Mouse (Mus musculus): Measurements from ENCODE around the gene Gucy1b2.

Gene Gucy1b2

DNA sequence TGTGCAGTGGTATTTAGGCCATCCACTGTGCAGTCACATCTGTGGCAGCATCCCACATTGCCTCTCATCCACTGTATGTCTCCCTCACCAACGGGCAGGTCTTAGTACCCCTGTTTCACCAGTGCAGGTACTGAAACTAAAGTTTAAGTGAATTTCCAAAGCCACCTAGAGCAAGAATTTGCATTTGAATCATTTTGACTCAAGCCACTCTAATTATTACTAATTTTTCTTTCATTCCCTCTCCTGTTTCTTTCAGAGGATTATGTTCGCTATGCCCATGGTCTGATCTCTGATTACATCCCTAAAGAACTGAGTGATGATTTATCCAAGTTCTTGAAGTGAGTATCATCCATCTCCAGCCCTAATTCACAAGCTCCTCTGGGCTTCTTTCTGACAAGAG is 92.3 kb downstream of the Gucy1b2 start:
- no peak for DNase-seq (ENCODE audit: low spot score)

DNA sequence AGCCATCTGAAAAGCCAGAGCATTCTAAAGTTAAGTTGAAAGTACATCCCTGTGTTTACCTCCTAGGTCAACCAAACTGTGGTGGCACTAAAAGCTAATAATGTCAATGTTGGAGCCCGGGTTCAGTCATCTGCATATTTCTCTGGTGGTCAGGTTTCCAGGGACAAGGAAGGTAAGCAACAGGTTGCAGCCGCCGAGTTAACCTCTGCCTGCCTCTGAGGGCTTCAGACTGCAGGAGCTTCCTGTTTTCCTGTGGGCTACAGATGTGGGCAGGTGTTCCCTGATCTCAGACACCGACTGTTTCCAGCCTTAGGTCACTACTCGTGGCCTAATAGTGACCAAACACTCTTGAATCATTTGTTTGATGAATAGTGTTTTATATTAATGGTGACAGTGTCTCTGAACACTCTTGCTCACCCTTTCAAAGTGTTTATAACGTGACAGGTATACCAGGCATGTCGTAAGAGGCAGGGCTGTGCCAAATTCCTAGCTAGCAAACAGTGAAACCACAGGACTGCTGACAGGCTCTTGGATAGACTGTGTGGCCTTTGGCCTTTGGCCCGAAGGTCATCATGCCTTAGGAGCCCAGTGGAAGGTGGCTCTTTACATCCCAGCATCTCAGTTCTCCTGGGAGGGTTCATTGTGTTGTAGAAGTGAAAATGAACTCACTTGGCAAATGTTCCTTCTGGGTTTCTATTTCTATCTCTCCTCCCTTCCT is 94.7 kb downstream of the Gucy1b2 start:
- no peak for DNase-seq (ENCODE audit: low spot score)

DNA sequence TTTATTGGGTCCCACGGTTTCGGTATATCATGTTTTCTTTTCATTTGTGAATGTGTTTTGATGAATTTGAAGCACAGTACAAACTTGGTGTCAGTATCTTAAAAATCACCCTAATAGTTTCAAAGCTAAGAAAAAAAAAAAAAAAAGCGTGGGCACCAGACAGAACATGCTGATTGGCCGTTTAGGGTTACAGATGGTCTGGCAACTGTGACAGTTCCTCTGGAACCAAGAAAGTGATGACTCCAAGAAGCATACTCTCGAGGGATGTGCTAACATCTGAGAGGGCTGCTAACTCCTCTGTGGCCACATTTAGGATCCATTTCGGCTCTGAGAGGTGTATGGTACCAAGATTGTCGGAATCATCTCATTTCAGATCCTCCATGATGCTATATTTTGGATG is 100.9 kb downstream of the Gucy1b2 start:
- no peak for DNase-seq (ENCODE audit: low spot score)

DNA sequence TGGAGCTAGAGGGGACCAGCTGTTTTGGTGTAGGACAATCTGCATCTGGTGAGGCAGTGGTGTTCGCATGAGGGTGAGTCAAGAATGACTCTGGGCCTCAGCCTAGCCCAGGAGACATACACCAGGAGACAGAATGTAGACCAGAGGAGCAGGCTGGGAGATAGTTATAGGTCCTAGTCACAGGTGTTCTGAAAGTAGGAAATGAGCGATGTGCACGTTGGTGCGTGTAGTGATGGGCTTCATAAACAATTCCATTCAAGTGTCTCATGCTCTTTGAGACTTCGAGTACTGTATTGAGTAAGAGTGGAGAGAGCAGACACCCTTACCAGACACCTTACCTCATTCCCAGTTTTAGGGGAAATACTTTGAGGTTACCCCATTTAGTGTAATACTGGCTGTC is 102.3 kb downstream of the Gucy1b2 start:
- DNase-seq (ENCODE audit: low spot score), result no peak

DNA sequence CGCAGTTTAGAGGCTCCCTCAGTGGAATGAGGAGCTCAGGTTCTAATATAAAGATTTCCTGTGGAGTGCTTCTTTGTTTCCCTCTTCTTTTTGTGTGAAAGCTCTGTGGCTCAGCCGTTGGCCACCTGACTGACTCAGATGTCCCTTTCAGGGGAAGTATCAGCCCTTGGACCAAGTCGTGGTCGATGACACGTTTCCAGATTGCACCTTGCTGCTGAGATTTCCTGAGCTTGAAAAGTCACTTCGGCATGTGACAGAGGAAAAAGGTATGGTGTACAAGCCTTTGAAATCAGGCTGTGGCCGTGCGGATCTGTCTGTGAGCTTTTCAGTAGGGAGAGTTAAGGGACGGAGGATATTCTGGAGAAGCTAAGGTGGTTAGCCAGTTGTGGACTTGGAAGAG is 102.7 kb downstream of the Gucy1b2 start:
- no peak for DNase-seq (ENCODE audit: low spot score)

DNA sequence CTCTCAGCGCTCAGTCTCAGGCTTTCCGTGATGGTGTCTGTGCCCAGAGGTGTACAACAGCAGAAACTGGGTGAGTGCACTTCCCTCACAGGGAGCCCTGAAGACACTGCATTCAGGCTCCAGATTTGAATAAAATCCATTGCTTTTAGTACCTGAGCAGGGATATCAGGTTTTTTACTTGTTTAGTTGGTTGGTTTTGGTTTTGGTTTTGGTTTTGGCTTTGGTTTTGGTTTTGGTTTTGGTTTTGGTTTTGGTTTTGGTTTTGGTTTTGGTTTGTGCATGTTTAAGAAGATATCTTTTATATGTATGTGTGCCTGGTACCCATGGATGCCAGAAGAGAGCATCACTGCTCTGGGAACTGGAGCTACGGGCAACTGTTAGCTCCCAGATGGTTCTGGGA is 105.2 kb downstream of the Gucy1b2 start:
- no peak for DNase-seq (ENCODE audit: low spot score)

DNA sequence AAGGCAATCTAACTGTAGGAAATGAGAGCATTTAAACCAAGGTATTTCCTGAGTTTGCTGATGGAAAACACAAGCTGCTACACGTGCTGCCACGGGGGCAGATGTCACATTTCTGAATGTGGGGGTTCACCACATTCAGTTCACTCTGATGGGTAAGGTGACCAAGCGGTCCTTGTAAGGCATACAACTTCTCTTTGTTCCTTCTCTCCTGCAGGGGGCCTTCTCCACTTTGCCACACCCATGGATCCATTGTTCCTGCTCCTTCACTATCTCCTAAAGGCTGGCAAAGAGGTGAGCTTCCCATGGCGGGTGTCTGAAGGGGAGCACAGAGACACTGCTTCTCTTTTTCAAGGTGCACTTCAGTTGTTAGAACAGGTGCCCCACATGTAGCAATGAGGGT is 105.9 kb downstream of the Gucy1b2 start:
- DNase-seq (ENCODE audit: low spot score), result no peak

DNA sequence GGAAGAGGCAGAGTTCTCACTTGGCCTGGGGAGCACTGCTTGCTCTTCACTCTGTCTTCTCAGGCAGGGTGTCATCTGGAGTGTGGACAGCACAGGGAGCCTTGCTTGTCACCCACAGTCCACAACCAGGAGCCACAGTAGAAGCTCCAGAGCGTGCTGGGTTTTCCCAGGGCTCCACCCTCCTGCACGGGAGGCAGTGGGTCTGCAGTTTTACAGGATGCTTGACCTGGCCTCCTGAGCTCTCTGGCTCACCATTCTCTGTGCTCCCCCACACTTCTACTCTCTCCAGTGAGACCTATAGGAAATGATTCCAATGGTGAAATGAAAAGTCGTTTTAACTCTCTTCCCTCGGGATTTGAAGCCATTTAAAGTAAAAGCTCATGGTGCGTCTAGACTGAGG is 106.3 kb downstream of the Gucy1b2 start:
- DNase-seq (ENCODE audit: low spot score), result no peak

DNA sequence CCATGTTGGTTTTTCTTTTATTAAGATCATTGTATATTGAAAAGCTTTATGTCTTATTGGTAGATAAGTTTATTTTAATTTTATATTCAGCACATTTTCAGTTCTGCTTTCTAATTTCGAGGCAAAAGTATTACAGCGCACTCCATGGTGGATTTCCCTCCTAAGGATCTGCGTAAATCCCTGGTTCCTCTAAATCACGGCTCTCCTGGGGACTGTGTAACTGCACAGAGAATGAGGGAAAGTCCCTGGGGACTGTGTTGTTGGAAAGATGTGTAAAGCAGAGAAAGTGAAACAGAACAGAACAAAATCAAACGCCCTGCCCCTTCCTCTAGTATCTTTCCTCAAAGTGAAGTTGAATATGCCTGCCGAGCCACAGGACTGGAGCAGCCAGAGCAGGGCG is 109.0 kb downstream of the Gucy1b2 start:
- peak; percentile 51 for DNase-seq (ENCODE audit: low spot score)

DNA sequence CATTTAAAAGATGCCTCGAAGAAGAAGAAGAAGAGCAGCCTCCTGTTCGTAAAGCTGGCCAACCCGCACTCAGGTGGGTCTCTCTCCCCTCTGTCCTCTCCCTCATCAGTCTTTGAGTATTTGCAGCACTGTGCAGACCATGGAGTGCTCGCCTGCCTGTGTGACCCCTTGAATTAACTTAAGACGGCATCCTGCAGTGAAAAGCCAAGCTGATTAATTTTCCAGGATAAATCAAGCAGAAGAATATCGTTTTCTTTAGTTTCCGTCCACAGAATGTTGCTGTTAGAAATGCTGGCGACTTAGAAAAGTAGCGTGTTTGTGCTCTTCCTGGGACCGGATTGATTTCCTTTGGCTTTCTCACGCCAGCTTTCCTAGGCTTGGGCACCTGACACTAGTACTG is 109.5 kb downstream of the Gucy1b2 start:
- DNase-seq (ENCODE audit: low spot score), result no peak
